Mouse (Mus musculus): ENCODE measurements around the gene Keap1. TPM values are rescaled to one million over a fixed set of nuclear protein-coding genes. Genes with fewer than 3 reads are reported as not detected.
"Not testable (repeated sequence)": the region's sequence is repeated elsewhere in the genome, so short reads cannot be mapped to it uniquely, and the experiment has no call there.

Keap1 gene
- polyA plus RNA-seq, 1 experiment from 2014 or later, result 69.9 TPM

DNA sequence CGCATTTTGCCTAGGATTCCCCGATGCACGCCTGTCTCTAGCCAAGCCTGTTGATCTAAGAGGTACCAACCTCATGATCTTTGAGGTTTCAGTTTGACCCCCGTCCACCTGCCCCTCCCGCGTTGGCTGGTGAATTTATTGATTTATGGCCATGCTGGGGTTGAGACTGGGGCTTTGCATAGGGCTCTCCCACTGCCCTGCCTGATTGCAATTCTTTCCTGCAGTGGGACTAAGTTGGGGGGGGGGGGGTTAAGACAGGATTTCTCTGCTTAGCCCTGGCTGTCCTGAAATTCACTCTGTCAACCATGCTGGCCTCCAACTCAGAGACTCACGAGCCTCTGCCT, 13.8 kb downstream of the Keap1 start:
- Histone ChIP-seq H3K27me3 (ENCODE audit: control insufficient read depth, insufficient read depth, low read depth, low read length) (no peaks in the 10 kb centered on the region), H3K27ac (ENCODE audit: low read length) (no peak overlapping the region), H3K36me3 (ENCODE audit: control insufficient read depth, insufficient read depth, low read length) (peaks cover 7% of the 10 kb centered on the region; the same call in 1 of the 2 replicates), H3K4me2 (ENCODE audit: low read length) (peak overlapping the region; percentile 40), H3K9me3 (replicated peaks; ENCODE audit: control insufficient read depth, low read length, poor library complexity, severe bottlenecking) (no peaks in the 10 kb centered on the region), H3K4me3 (ENCODE audit: low read depth, low read length) (peak overlapping the region; percentile 4), H3K4me1 (ENCODE audit: control insufficient read depth, insufficient read depth, low read length) (peaks cover 13% of the 10 kb centered on the region), H3K9ac (ENCODE audit: low read depth, low read length) (no peak overlapping the region)
- WGBS, result 22% methylated on average over 7 of the region's 7 CpGs
- ATAC-seq, result no peak

GRCm38 (mm10) chr9:21224576-21225414, 14.4 kb downstream of the Keap1 start:
- Histone ChIP-seq H3K9me3 (replicated peaks; ENCODE audit: control insufficient read depth, low read length, poor library complexity, severe bottlenecking) (no peaks in the 10 kb centered on the region), H3K9ac (ENCODE audit: low read depth, low read length) (no peak overlapping the region), H3K27me3 (ENCODE audit: control insufficient read depth, insufficient read depth, low read depth, low read length) (no peaks in the 10 kb centered on the region), H3K27ac (ENCODE audit: low read length) (no peak overlapping the region), H3K4me3 (ENCODE audit: low read depth, low read length) (peak overlapping the region; percentile 4), H3K36me3 (ENCODE audit: control insufficient read depth, insufficient read depth, low read length) (peaks cover 3% of the 10 kb centered on the region; the same call in 1 of the 2 replicates), H3K4me2 (ENCODE audit: low read length) (peak overlapping the region; percentile 40), H3K4me1 (ENCODE audit: control insufficient read depth, insufficient read depth, low read length) (peaks cover 13% of the 10 kb centered on the region)
- no peak for ATAC-seq
- WGBS, result 24% methylated on average over 26 of the region's 26 CpGs

GRCm38 (mm10) chr9:21223906-21224305, 15.3 kb downstream of the Keap1 start:
- peaks cover 13% of the 10 kb centered on the region for H3K4me1 ChIP-seq (ENCODE audit: control insufficient read depth, insufficient read depth, low read length)
- no peak overlapping the region for H3K27ac ChIP-seq (ENCODE audit: low read length)
- 93% methylated on average over 6 of the region's 6 CpGs for WGBS
- H3K4me3 ChIP-seq (ENCODE audit: low read depth, low read length), result no peak overlapping the region
- no peaks in the 10 kb centered on the region for H3K36me3 ChIP-seq (ENCODE audit: control insufficient read depth, insufficient read depth, low read length)
- no peak for ATAC-seq
- no peaks in the 10 kb centered on the region for H3K9me3 ChIP-seq (replicated peaks; ENCODE audit: control insufficient read depth, low read length, poor library complexity, severe bottlenecking)
- H3K27me3 ChIP-seq (ENCODE audit: control insufficient read depth, insufficient read depth, low read depth, low read length), result no peaks in the 10 kb centered on the region
- H3K9ac ChIP-seq (ENCODE audit: low read depth, low read length), result no peak overlapping the region
- no peak overlapping the region for H3K4me2 ChIP-seq (ENCODE audit: low read length)

- H3K4me3 ChIP-seq (ENCODE audit: low read depth, low read length); H3K9me3 ChIP-seq (replicated peaks; ENCODE audit: control insufficient read depth, low read length, poor library complexity, severe bottlenecking); ATAC-seq; H3K9ac ChIP-seq (ENCODE audit: low read depth, low read length); H3K4me2 ChIP-seq (ENCODE audit: low read length); H3K27ac ChIP-seq (ENCODE audit: low read length); H3K36me3 ChIP-seq (ENCODE audit: control insufficient read depth, insufficient read depth, low read length); H3K27me3 ChIP-seq (ENCODE audit: control insufficient read depth, insufficient read depth, low read depth, low read length): not testable (repeated sequence)
- WGBS, result 85% methylated on average over 1 of the region's 2 CpGs
- peaks cover 13% of the 10 kb centered on the region for H3K4me1 ChIP-seq (ENCODE audit: control insufficient read depth, insufficient read depth, low read length)
Measured at GRCm38 (mm10) chr9:21223490-21223889, 15.7 kb downstream of the Keap1 start.

GRCm38 (mm10) chr9:21221383-21221929, 17.7 kb downstream of the Keap1 start:
- H3K27ac ChIP-seq (ENCODE audit: low read length), result no peak overlapping the region
- H3K4me3 ChIP-seq (ENCODE audit: low read depth, low read length), result no peak overlapping the region
- no peaks in the 10 kb centered on the region for H3K36me3 ChIP-seq (ENCODE audit: control insufficient read depth, insufficient read depth, low read length)
- 13% methylated on average over 7 of the region's 7 CpGs for WGBS
- H3K4me1 ChIP-seq (ENCODE audit: control insufficient read depth, insufficient read depth, low read length), result peaks cover 7% of the 10 kb centered on the region
- no peak overlapping the region for H3K9ac ChIP-seq (ENCODE audit: low read depth, low read length)
- ATAC-seq, result peak; percentile 15; the same call in 1 of the 2 replicates
- H3K4me2 ChIP-seq (ENCODE audit: low read length), result no peak overlapping the region
- no peaks in the 10 kb centered on the region for H3K27me3 ChIP-seq (ENCODE audit: control insufficient read depth, insufficient read depth, low read depth, low read length)
- no peaks in the 10 kb centered on the region for H3K9me3 ChIP-seq (replicated peaks; ENCODE audit: control insufficient read depth, low read length, poor library complexity, severe bottlenecking)

DNA sequence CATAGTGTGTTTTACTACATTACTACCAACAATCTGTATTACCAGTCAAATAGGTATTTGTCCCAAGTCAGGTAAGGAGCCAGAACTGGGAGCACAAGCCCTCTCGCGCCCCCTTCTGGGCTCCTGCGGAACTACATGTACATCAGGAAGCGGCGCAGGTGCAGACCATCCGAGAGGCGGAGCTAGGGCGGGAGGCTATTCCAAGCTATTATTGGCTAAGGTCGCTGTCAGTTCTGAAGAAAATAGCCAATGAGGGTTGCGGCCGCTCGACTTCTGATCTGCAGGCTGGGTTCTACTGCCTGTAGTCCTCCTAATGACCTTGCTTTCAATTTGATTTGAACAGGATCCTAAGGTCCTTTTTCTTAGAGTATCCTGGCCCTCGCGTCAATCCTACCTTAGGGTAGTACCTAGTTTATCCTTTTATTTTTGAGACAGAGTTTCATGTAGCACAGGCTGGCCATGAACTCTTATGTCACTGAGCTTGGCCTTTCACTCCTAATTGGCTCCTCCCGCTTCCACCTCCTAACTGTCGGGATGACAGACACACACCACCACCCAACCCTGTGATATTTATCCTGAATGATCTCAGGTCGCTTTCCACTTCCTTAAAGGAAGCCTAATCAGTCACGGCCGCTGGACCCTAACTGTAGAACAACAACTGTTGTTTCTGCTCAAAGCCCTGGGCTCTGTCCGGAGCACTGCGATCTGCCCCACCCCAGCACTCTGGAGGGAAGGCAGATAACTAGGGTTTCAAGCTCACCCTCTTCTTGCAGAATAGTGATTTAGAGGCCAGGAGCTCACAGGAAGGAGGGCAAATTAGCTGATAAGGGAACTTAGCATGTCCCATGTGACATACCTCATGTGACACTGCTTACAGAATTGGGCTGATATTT, 18.4 kb downstream of the Keap1 start:
- no peak overlapping the region for H3K9ac ChIP-seq (ENCODE audit: low read depth, low read length)
- H3K4me2 ChIP-seq (ENCODE audit: low read length), result peak overlapping the region; percentile 56
- no peaks in the 10 kb centered on the region for H3K27me3 ChIP-seq (ENCODE audit: control insufficient read depth, insufficient read depth, low read depth, low read length)
- peaks cover 10% of the 10 kb centered on the region for H3K4me1 ChIP-seq (ENCODE audit: control insufficient read depth, insufficient read depth, low read length)
- peak overlapping the region; percentile 26 for H3K4me3 ChIP-seq (ENCODE audit: low read depth, low read length)
- no peaks in the 10 kb centered on the region for H3K36me3 ChIP-seq (ENCODE audit: control insufficient read depth, insufficient read depth, low read length)
- no peaks in the 10 kb centered on the region for H3K9me3 ChIP-seq (replicated peaks; ENCODE audit: control insufficient read depth, low read length, poor library complexity, severe bottlenecking)
- no peak overlapping the region for H3K27ac ChIP-seq (ENCODE audit: low read length)
- WGBS, result 16% methylated on average over 21 of the region's 21 CpGs
- ATAC-seq, result peak; percentile 92

GRCm38 (mm10) chr9:21219820-21220219, 19.3 kb downstream of the Keap1 start:
- H3K36me3 ChIP-seq (ENCODE audit: control insufficient read depth, insufficient read depth, low read length), result no peaks in the 10 kb centered on the region
- peaks cover 10% of the 10 kb centered on the region for H3K4me1 ChIP-seq (ENCODE audit: control insufficient read depth, insufficient read depth, low read length)
- ATAC-seq, result no peak
- H3K9me3 ChIP-seq (replicated peaks; ENCODE audit: control insufficient read depth, low read length, poor library complexity, severe bottlenecking), result no peaks in the 10 kb centered on the region
- no peak overlapping the region for H3K9ac ChIP-seq (ENCODE audit: low read depth, low read length)
- H3K27ac ChIP-seq (ENCODE audit: low read length), result no peak overlapping the region
- no peak overlapping the region for H3K4me3 ChIP-seq (ENCODE audit: low read depth, low read length)
- 51% methylated on average over 3 of the region's 3 CpGs for WGBS
- H3K27me3 ChIP-seq (ENCODE audit: control insufficient read depth, insufficient read depth, low read depth, low read length), result no peaks in the 10 kb centered on the region
- H3K4me2 ChIP-seq (ENCODE audit: low read length), result no peak overlapping the region

GRCm38 (mm10) chr9:21216050-21216841, 22.9 kb downstream of the Keap1 start:
- no peak for ATAC-seq
- H3K9me3 ChIP-seq (replicated peaks; ENCODE audit: control insufficient read depth, low read length, poor library complexity, severe bottlenecking), result no peaks in the 10 kb centered on the region
- H3K4me1 ChIP-seq (ENCODE audit: control insufficient read depth, insufficient read depth, low read length), result peaks cover 10% of the 10 kb centered on the region
- no peak overlapping the region for H3K9ac ChIP-seq (ENCODE audit: low read depth, low read length)
- H3K4me2 ChIP-seq (ENCODE audit: low read length), result no peak overlapping the region
- no peak overlapping the region for H3K27ac ChIP-seq (ENCODE audit: low read length)
- no peak overlapping the region for H3K4me3 ChIP-seq (ENCODE audit: low read depth, low read length)
- H3K27me3 ChIP-seq (ENCODE audit: control insufficient read depth, insufficient read depth, low read depth, low read length), result no peaks in the 10 kb centered on the region
- WGBS, result 67% methylated on average over 25 of the region's 25 CpGs
- H3K36me3 ChIP-seq (ENCODE audit: control insufficient read depth, insufficient read depth, low read length), result peaks cover 5% of the 10 kb centered on the region; the same call in 1 of the 2 replicates
